Mouse (Mus musculus) cerebellum, adult 11-12 months (tissue): ENCODE data around the gene 9130230L23Rik.

Experiments
- DNase-seq: peaks from one replicate; pipeline ENCODE4 v3.0.0; 2022

9130230L23Rik gene

GRCm38 (mm10) chr5:66004134-66004925, at the start of gene 9130230L23Rik:
9130230L23Rik (minus strand) TSS chr5:66004285.
- DNase-seq, result no peak

GRCm38 (mm10) chr5:66052777-66053548, 48.9 kb upstream of the 9130230L23Rik start:
- DNase-seq, result no peak

- no peak for DNase-seq
These were observed 46.8 kb upstream of the 9130230L23Rik start for GRCm38 (mm10) chr5:66050841-66051240.

GRCm38 (mm10) chr5:66046356-66046755, 42.3 kb upstream of the 9130230L23Rik start:
- DNase-seq, result no peak

DNA sequence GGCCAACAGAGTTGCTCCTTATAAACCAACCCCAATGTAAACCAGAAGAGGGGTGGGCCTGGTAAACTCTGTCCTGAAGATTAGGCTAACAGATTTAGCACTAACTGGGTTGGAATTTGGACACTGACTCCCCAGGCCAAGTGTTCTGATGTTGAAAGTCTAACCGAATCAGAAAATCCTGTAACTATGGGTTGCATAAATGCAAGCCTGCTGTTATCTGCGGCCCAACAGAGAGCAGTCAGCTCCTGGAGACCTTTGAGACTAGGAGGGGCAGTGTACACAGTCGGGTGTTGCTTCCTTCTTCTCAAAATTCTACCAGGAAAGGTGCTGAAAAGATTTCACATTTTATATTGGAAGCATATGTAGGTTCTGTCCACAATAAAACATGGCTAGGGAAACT, 39.8 kb upstream of the 9130230L23Rik start:
- DNase-seq, result no peak

GRCm38 (mm10) chr5:66042651-66043340, 38.7 kb upstream of the 9130230L23Rik start:
- no peak for DNase-seq

DNA sequence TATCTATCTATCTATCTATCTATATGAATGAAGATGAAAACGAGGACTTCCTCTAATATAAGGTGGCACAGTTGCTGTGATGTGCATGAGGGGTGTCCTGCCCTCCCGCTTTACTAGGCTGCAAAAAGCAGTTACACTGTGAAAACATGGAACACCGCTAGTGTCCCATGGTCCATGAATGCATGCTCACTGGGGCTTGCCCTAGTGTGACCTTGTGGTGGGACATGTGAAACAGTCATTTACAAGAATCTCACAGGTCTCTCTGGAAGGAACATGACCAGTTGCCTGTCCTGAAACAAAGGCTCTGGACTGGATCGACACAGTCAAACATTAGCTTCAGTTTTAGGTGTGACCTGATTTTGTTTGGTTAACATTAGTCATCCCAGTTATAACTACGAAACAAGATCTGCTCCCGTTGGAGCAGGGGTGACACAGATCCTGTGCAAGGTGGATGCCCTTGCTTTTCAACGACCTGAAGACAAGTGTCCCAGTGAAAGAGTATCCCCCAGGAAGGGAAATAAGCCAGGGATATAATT, 36.7 kb upstream of the 9130230L23Rik start:
- DNase-seq, result no peak

DNA sequence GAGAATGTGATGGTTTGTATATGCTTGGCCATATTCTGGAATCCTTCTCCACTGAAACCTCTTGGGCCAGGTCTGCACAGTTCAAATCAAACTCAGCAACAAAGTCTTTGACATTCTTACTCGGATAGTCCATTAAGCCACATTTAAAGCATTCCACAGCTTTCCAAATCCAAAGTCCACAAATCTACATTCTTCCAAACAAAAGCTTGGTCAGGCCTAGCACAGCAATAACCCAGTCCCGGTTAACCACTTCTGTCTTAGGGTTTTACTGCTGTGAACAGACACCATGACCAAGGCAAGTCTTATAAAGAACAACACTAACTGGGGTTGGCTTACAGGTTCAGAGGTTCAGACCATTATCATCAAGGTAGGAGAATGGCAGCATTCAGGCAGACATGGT, 35.7 kb upstream of the 9130230L23Rik start:
- no peak for DNase-seq

DNA sequence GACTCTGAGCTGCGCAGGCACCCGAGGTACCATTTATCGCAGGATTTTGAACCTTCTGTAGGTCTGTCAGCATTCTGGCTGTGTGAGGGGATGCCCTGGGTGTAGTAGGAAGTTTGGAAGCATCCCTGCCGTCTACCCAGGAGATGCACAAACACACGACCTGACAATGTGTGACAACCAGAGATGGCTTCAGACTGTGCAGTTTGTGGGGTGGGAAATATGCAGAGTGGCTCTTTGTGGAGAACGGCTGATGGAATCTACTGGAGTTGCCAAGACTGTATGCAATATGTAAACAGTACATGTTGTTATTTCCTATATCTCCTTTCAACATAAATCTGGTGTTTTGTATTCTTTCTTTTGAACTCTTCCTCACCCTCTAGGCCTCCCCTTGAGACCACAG, 33.0 kb upstream of the 9130230L23Rik start:
- DNase-seq, result no peak

- DNase-seq, result no peak
These were observed 32.5 kb upstream of the 9130230L23Rik start for GRCm38 (mm10) chr5:66036440-66037054.

DNA sequence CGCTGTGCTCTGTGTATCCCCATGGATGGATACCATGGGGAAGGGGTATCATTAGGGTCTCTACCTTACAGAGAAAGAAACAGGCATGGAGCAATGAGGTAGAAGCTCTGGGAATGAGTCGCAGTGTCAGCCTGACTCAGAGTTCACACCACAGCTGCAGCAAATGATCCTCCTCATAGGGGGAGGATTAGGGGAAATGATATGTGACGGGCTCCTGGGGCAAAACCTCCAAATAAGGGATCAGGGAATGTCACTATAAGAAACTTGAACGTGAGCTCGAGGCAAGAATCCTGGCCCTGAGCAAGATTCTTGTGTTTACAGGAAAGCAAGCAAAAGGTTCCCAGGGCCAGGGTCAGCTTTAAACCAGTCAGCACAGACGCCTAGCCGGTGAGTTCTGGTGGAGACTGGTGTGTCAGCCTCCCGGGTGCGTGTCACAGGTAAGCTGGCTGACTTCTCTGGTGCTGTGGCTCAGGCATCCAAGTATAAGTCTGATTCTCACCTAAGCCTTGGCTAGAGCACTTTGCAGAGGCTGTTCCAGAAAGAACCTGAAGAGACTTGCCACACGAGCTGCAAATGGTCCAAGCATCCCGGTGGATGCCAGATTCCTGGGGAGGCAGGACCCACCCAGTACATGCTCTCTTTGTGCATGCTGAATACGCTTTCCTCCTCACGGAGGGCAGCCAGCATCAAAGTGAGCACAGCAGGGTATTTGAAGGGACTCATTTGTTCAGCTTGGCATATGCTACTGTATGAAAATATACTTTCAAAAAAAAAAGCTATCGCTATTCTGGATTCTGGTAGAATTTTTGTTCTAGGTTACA, 30.5 kb upstream of the 9130230L23Rik start:
- DNase-seq, result no peak

- DNase-seq, result no peak
These were observed 28.7 kb upstream of the 9130230L23Rik start for GRCm38 (mm10) chr5:66032826-66033225.

- DNase-seq, result no peak
These were observed 27.6 kb upstream of the 9130230L23Rik start for GRCm38 (mm10) chr5:66031699-66032098.

DNA sequence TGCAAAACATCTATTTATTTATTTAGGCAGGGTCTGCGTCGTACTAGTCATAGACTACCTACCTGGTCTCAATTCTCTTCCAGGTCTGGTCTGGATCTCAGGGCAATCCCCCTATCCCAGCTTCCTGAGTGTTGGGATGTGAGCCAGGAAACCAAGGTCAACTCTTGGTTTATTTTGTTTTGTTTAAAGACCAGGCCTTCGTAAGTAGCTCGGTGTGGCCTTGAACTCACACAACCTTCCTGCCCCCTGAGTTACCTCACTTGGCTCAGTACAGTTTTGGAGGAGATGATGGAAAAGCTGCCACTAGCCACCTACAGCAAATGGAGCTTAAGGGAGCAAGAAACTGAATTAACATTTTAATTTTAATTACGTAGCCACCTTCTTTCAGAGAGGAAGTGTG, 24.1 kb upstream of the 9130230L23Rik start:
- no peak for DNase-seq

GRCm38 (mm10) chr5:66027206-66027605, 23.1 kb upstream of the 9130230L23Rik start:
- no peak for DNase-seq

- DNase-seq, result no peak
These were observed 22.7 kb upstream of the 9130230L23Rik start for GRCm38 (mm10) chr5:66026796-66027195.

GRCm38 (mm10) chr5:66015449-66015961, 11.4 kb upstream of the 9130230L23Rik start:
- DNase-seq, result no peak

- DNase-seq, result no peak
These were observed 10.4 kb upstream of the 9130230L23Rik start for GRCm38 (mm10) chr5:66014437-66014836.

GRCm38 (mm10) chr5:66013999-66014398, 9.9 kb upstream of the 9130230L23Rik start:
- no peak for DNase-seq

DNA sequence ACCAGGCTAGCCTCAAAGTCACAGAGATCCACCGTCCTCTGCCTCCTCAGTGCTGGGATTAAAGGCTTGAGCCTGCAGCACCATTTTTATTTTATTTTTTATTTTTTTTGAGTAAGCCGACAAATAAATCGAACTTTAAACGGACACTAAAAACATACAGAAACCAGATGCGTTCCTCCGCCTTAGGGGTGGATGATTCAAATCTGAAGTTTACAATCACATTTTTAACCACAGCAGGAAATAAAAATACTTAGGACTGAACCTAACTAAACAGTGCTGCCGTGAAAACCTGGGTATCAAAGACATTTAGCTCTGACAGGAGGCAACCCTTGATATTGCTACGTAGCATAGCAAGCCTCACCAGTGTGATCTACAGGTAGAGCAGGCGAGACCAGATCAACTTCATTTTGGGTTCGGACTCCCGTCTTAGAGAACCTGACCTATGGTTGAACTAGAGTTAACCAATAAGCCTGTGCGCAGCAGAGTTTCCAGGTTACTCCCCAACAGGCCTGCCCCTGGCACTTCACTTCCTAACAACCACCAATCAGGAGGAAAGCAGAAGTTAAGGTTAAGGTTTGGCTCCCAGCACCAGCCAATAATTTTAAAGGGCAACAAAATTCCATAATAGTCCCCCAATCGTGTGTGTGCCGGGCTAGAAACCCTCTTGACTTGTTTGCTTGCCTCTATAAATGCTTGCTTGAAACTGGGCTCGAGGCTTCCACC, 4.3 kb upstream of the 9130230L23Rik start:
- DNase-seq, result no peak
